Mouse (Mus musculus) heart, adult 2 months (tissue): ENCODE measurements around the gene Slc27a1.

ENCODE experiments used
- CTCF ChIP-seq: fragments of 200-600 bp; IDR thresholded peaks from 2 replicates; pipeline ENCODE4 v1.8.1; 2022; ENCODE audit warnings: antibody characterized with exemption, mild to moderate bottlenecking, moderate library complexity
- EP300 ChIP-seq: fragments of 200-500 bp; IDR thresholded peaks from 2 replicates; pipeline ENCODE4 v1.6.1; 2011; ENCODE audit warnings: low read depth, low read length, control low read depth; ENCODE audit not compliant: insufficient read depth
- POLR2A ChIP-seq: fragments of 200-500 bp; IDR thresholded peaks from 2 replicates; pipeline ENCODE4 v1.6.1; 2011; ENCODE audit warnings: mild to moderate bottlenecking, low read depth, low read length, control low read depth; ENCODE audit not compliant: insufficient read depth

DNA sequence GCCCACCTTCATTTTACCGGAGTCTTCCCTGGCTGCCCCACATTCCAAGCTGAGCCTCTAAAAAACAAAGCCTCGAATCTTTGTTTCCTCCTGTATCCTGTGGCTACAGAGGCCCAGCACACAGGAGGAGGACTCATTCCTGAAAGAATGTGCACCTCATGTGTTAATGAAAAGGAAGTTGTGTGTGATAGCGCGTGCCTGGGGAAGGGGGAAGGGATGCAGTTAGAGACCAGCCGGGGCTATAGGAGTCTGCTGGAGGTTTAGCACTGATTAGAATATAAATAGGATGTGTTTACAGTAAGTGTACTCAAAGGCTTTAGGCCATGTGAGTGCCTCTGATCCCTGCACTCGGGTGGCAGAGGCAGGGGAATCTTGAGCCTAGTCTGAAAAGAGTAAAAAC lies 42.4 kb upstream of the Slc27a1 start:
- TF ChIP-seq POLR2A: no peak
- TF ChIP-seq EP300: no peak
- no peak for TF ChIP-seq CTCF
